In the genomic region with DNA sequence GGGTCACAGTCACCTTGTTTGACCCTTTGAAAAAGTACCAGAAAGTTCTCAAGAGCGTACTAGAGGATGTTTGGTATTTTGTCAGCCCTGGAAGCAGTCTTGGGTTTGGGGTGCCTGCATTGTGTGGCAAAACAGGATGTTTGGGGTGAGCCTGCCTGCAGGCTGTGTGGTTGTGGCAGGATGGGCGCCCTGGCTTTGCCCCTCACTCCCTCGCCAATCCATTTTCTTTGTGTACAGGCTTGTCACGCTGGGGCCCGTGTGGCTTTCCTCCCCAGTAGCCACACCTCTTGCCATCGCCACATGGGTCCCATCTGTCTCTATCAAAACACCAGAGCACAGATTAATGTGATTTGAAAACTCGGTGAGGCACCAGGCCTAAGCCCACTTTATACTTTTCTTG, we compare ENCODE assay signal across 13 mouse cellular contexts. TPM values are rescaled to one million over a fixed set of nuclear protein-coding genes. Genes with fewer than 3 reads are reported as not detected.
DNase-seq lines count a peak whose midpoint lies in the region; ATAC-seq lines count a peak whose summit lies in the region.
"Had no signal": no experiment of that assay in that cellular context is flagged by ENCODE, and none has a peak within 500 bp of the region (broad histone marks: within the 10 kb centered on the region; RNA-seq: fewer than 3 reads in every experiment).

No protein-coding gene starts in this region.

- H3K4me3 ChIP-seq in neural tube, embryonic 11.5 days (ENCODE audit: low read depth, low read length) = no peak overlapping the region
- no peak overlapping the region for H3K4me3 ChIP-seq in neural tube, embryonic 15.5 days (replicated peaks)
- H3K4me3 ChIP-seq in forebrain, embryonic 13.5 days = no peak overlapping the region
- H3K4me3 ChIP-seq: hindbrain, embryonic 12.5 days; liver, embryonic 13.5 days had no signal

- no peaks in the 10 kb centered on the region for H3K27me3 ChIP-seq in neural tube, embryonic 11.5 days (ENCODE audit: control insufficient read depth, insufficient read depth, low read length)
- H3K27me3 ChIP-seq in neural tube, embryonic 15.5 days (replicated peaks) = no peaks in the 10 kb centered on the region
- no peaks in the 10 kb centered on the region for H3K27me3 ChIP-seq in forebrain, embryonic 13.5 days
- H3K27me3 ChIP-seq: hindbrain, embryonic 12.5 days; liver, embryonic 13.5 days had no signal

- no peak overlapping the region for H3K9ac ChIP-seq in neural tube, embryonic 11.5 days (ENCODE audit: low read length)
- H3K9ac ChIP-seq in neural tube, embryonic 15.5 days (replicated peaks) = no peak overlapping the region
- H3K9ac ChIP-seq in forebrain, embryonic 13.5 days = 0 out of 2 replicates have a peak overlapping the region, but pooled peaks have one; percentile 21
- H3K9ac ChIP-seq: hindbrain, embryonic 12.5 days; liver, embryonic 13.5 days had no signal

- intact Hi-C loops in gastrocnemius, postnatal 14 days (cut with DNase I; ENCODE audit: low total_unique reads) = no loop called here

- H3K4me1 ChIP-seq in neural tube, embryonic 11.5 days (ENCODE audit: control insufficient read depth, insufficient read depth, low read length) = 0 out of 2 replicates have a peak, but pooled peaks cover 2% of the 10 kb centered on the region
- peaks cover 6% of the 10 kb centered on the region; the same call in 1 of the 2 replicates for H3K4me1 ChIP-seq in neural tube, embryonic 15.5 days
- H3K4me1 ChIP-seq in forebrain, embryonic 13.5 days = peaks cover 72% of the 10 kb centered on the region
- H3K4me1 ChIP-seq: liver, embryonic 13.5 days had no signal

- H3K27ac ChIP-seq in neural tube, embryonic 11.5 days (ENCODE audit: low read depth, low read length) = no peak overlapping the region
- no peak overlapping the region for H3K27ac ChIP-seq in neural tube, embryonic 15.5 days (replicated peaks)
- H3K27ac ChIP-seq in forebrain, embryonic 13.5 days = peak overlapping the region; percentile 49; the same call in 1 of the 2 replicates
- H3K27ac ChIP-seq: hindbrain, embryonic 12.5 days; liver, embryonic 13.5 days had no signal

- H3K9me3 ChIP-seq in neural tube, embryonic 11.5 days (ENCODE audit: control insufficient read depth, low read length) = no peaks in the 10 kb centered on the region
- H3K9me3 ChIP-seq in neural tube, embryonic 15.5 days (replicated peaks) = no peaks in the 10 kb centered on the region
- H3K9me3 ChIP-seq in forebrain, embryonic 13.5 days (replicated peaks) = no peaks in the 10 kb centered on the region
- H3K9me3 ChIP-seq: hindbrain, embryonic 12.5 days; liver, embryonic 13.5 days had no signal

- no peaks in the 10 kb centered on the region for H3K36me3 ChIP-seq in neural tube, embryonic 11.5 days (ENCODE audit: control insufficient read depth, insufficient read depth, low read length)
- H3K36me3 ChIP-seq in neural tube, embryonic 15.5 days = no peaks in the 10 kb centered on the region
- no peaks in the 10 kb centered on the region for H3K36me3 ChIP-seq in forebrain, embryonic 13.5 days (ENCODE audit: poor library complexity, severe bottlenecking)
- H3K36me3 ChIP-seq: hindbrain, embryonic 12.5 days; liver, embryonic 13.5 days had no signal

- DNase-seq in neural tube, embryonic 11.5 days (ENCODE audit: low spot score) = peak; percentile 19
- peak; percentile 75 for DNase-seq in thymus, postnatal 4 days
- no peak for DNase-seq in gastrocnemius, postnatal 14 days
- DNase-seq in right cerebral cortex, postnatal 25 days = no peak
- DNase-seq: adrenal gland, adult 2 months; cerebellum, adult 11-12 months; gastrocnemius, postnatal 36 days; kidney, postnatal 36 days; liver, embryonic 13.5 days had no signal

- 42% methylated on average over 7 of the region's 7 CpGs for WGBS in neural tube, embryonic 11.5 days
- WGBS in neural tube, embryonic 15.5 days = 57% methylated on average over 7 of the region's 7 CpGs
- WGBS in forebrain, embryonic 13.5 days = 55% methylated on average over 7 of the region's 7 CpGs

- ATAC-seq in neural tube, embryonic 11.5 days (ENCODE audit: insufficient read depth, low FRiP score, low TSS enrichment) = no peak
- ATAC-seq in neural tube, embryonic 15.5 days (ENCODE audit: low FRiP score) = no peak
- ATAC-seq in forebrain, embryonic 13.5 days = peak; percentile 31; the same call in 1 of the 2 replicates
- peak; percentile 58 for ATAC-seq in megakaryocyte progenitor cell, adult 5-6 weeks (replicated peaks; ENCODE audit: poor library complexity)

- no peak overlapping the region for H3K4me2 ChIP-seq in neural tube, embryonic 11.5 days (ENCODE audit: low read depth)
- H3K4me2 ChIP-seq in neural tube, embryonic 15.5 days = no peak overlapping the region
- H3K4me2 ChIP-seq in forebrain, embryonic 13.5 days = no peak overlapping the region
- H3K4me2 ChIP-seq: hindbrain, embryonic 12.5 days; liver, embryonic 13.5 days had no signal

RNA-seq across cellular contexts. Expression of a gene that starts 47.2 kb away (rescaled TPM):
- 24.7 and 25.5 TPM in 2 replicates for polyA plus RNA-seq in neural tube, embryonic 11.5 days (2014; fragmentation: Nextera tagmentation; extraction: Ambion mirVana)
- 6.3 and 28.7 TPM in 2 replicates for polyA plus RNA-seq in neural tube, embryonic 15.5 days (2015; fragmentation: Nextera tagmentation; extraction: Ambion mirVana)
- polyA plus RNA-seq in forebrain, embryonic 13.5 days (2015; fragmentation: Nextera tagmentation; extraction: Ambion mirVana) = 24.8 and 27.6 TPM in 2 replicates
- total RNA-seq in megakaryocyte progenitor cell, adult 5-6 weeks (2015) = 0.64 TPM in 1 of 2 replicates, not detected in the other
- total RNA-seq in megakaryocyte progenitor cell, adult 5-6 weeks (2017) = 0.37 TPM in 1 of 2 replicates, not detected in the other
- total RNA-seq in gastrocnemius, postnatal 14 days (2021) = under 1 TPM; 0.16 to 0.41 TPM

Comparison
In these comparisons a context has a peak if more than half of its experiments do, and no peak if none do; other contexts are left out.
1. ATAC-seq: peak in forebrain, embryonic 13.5 days (single experiment) and megakaryocyte progenitor cell, adult 5-6 weeks (single experiment); none in neural tube, embryonic 11.5 days (single experiment) and neural tube, embryonic 15.5 days (single experiment).
2. DNase-seq: peak in neural tube, embryonic 11.5 days (single experiment) and thymus, postnatal 4 days (single experiment); none in gastrocnemius, postnatal 14 days (single experiment) and right cerebral cortex, postnatal 25 days (single experiment).